Mouse (Mus musculus) thymus, adult 2 months (tissue): ENCODE data around the gene Hus1b. TPM values are rescaled to one million over a fixed set of nuclear protein-coding genes. Genes with fewer than 3 reads are reported as not detected.

ENCODE experiments used
- DNase-seq: peaks from one replicate; pipeline ENCODE4 v3.0.0; 2021
- H3K27ac ChIP-seq: fragments of 200-500 bp; 2 replicates; pipeline ENCODE4 v1.5.1; 2012; ENCODE audit warnings: low read length, control low read depth; ENCODE audit not compliant: control insufficient read depth, insufficient read depth
- H3K27me3 ChIP-seq: fragments of 200-500 bp; 2 replicates; pipeline ENCODE4 v1.6.1; 2012; ENCODE audit warnings: mild to moderate bottlenecking, low read length, moderate library complexity, mixed read lengths; ENCODE audit not compliant: control insufficient read depth, insufficient read depth
- H3K36me3 ChIP-seq: fragments of 200-500 bp; 2 replicates; pipeline ENCODE4 v1.6.1; 2012; ENCODE audit warnings: mild to moderate bottlenecking, low read length, moderate library complexity; ENCODE audit not compliant: control insufficient read depth, insufficient read depth
- H3K4me1 ChIP-seq: fragments of 200-500 bp; replicated peaks from 2 replicates; pipeline ENCODE4 v1.6.1; 2012; ENCODE audit warnings: low read length; ENCODE audit not compliant: control insufficient read depth, insufficient read depth
- H3K4me3 ChIP-seq: fragments of 200-500 bp; 2 replicates; pipeline ENCODE4 v1.5.1; 2012; ENCODE audit warnings: mild to moderate bottlenecking, low read length, control low read depth, moderate library complexity; ENCODE audit not compliant: control insufficient read depth, insufficient read depth
- CTCF ChIP-seq: fragments of 200-500 bp; IDR thresholded peaks from 2 replicates; pipeline ENCODE4 v1.5.1; 2012; ENCODE audit warnings: mild to moderate bottlenecking, control low read depth, low read length, moderate library complexity, borderline replicate concordance; ENCODE audit not compliant: control insufficient read depth, poor library complexity, insufficient read depth; ENCODE audit errors: extremely low read depth
- POLR2A ChIP-seq: fragments of 200-500 bp; IDR thresholded peaks from 2 replicates; pipeline ENCODE4 v1.6.1; 2012; ENCODE audit warnings: mild to moderate bottlenecking, low read length, control low read depth, moderate library complexity; ENCODE audit not compliant: control insufficient read depth, poor library complexity, insufficient read depth; ENCODE audit errors: extremely low read depth
- WGBS: fragments of 180-500 bp; shearing (Covaris S2); methylation state at CpG from one replicate; pipeline ENCODE4 v1.1.7; 2018; 5-methylcytosine and 5-hydroxymethylcytosine counted together
- polyA plus RNA-seq: library from polyadenylated mRNA; depleted of rRNA; stranded (reverse); fragments of >200 nt; gene quantifications from 2 replicates; pipeline ENCODE4 v1.2.3, GENCODE M21; 2012

Gene Hus1b
- polyA plus RNA-seq, 1 experiment: 1.1 TPM

DNA sequence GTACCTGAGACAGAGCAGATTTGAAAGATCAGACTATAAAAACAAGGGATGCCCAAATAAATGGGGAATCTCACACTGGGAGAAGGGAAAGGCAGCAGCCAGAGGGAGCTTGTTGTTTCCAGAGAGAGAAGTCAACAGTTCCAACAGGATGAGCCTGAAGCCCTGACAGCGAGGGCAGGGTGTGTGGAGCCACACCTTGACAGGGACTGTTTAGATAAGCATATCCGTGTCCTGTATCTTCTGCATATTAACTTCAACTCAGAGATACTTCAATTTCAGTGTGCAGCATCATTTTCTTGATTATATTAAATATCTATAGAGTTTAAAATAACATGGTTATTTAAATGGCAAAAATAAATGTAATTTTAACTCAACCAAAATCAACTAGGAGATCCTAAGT is 13.2 kb upstream of the Hus1b start:
- TF ChIP-seq CTCF (no peak), POLR2A (no peak)
- WGBS: 97% methylated on average over 2 of the region's 2 CpGs
- no peak for DNase-seq
- Histone ChIP-seq H3K4me3 (no peak overlapping the region), H3K27ac (no peak overlapping the region), H3K36me3 (peaks cover 10% of the 10 kb centered on the region), H3K27me3 (no peaks in the 10 kb centered on the region), H3K4me1 (no peaks in the 10 kb centered on the region)

DNA sequence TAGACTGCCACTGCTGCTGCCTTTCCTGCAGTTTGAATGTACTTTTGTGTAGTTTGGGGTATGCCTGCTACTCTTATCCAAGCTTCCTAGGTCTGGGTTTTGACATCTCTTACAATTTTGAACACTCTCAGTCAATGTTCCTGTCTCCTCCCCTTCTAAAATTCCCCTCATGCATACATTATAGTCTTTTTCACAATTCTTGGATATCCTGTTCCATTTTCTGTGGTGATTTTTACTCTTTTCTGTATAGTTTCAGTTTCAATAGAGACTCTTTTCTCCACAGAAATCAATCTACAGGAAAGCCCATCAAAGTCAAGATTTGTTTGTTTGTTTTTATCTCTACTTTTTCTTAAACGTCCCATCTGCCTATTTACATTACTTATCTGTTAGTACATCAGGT is 6.0 kb upstream of the Hus1b start:
- no peaks in the 10 kb centered on the region for H3K27me3 ChIP-seq
- no peak overlapping the region for H3K4me3 ChIP-seq
- TF ChIP-seq CTCF (no peak), POLR2A (no peak)
- no peaks in the 10 kb centered on the region for H3K36me3 ChIP-seq
- 67% methylated on average over 1 of the region's 1 CpGs for WGBS
- no peak overlapping the region for H3K27ac ChIP-seq
- DNase-seq: no peak
- no peaks in the 10 kb centered on the region for H3K4me1 ChIP-seq

DNA sequence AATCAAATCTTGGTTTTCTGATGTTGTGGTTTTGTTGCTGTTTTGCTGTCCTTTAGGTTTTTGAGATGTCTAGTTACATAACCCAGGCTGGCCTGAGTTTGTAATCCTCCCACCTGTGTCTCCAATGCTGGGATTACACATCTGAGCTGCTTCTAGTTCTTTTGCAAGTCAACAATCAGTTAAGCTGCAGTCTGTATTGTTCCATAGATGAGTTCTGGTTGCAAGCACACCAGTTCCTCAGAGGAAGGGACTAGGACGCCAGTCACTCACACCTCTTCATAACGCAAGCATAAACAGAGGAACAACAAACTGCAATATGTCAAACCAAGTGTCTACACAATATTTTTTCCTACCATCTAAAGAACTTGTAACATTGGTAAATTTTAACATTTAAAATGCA is 4.5 kb upstream of the Hus1b start:
- no peaks in the 10 kb centered on the region for H3K36me3 ChIP-seq
- over 99% methylated on average over 2 of the region's 2 CpGs for WGBS

DNA sequence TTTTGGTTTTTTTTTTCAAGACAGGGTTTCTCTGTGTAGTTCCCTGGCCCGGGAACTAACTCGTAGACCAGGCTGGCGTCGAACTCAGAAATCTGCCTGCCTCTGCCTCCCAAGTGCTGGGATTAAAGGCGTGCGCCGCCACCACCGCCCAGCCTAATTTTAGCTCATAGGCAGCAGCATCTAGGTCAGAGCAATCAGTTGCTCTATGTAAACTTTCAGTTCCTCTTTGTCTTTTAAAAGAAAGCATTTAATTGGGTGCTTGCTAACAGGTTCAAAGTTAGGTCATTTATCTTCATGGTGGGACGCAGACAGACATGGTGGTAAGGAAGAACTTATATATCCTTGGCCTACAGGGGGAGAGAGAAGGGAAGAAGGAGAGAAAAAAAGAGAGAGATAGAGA is 1.6 kb upstream of the Hus1b start:
- Histone ChIP-seq H3K27ac (no peak overlapping the region), H3K4me1 (no peaks in the 10 kb centered on the region), H3K36me3 (no peaks in the 10 kb centered on the region), H3K27me3 (no peaks in the 10 kb centered on the region), H3K4me3 (no peak overlapping the region)
- TF ChIP-seq CTCF (no peak), POLR2A (no peak)
- WGBS: 96% methylated on average over 9 of the region's 9 CpGs
- DNase-seq: no peak

More for the DNA sequence above, 4.5 kb upstream of the Hus1b start:
- Histone ChIP-seq H3K4me3 (no peak overlapping the region), H3K27me3 (no peaks in the 10 kb centered on the region), H3K27ac (no peak overlapping the region), H3K4me1 (no peaks in the 10 kb centered on the region)
- TF ChIP-seq CTCF (no peak), POLR2A (no peak)
- no peak for DNase-seq

DNA sequence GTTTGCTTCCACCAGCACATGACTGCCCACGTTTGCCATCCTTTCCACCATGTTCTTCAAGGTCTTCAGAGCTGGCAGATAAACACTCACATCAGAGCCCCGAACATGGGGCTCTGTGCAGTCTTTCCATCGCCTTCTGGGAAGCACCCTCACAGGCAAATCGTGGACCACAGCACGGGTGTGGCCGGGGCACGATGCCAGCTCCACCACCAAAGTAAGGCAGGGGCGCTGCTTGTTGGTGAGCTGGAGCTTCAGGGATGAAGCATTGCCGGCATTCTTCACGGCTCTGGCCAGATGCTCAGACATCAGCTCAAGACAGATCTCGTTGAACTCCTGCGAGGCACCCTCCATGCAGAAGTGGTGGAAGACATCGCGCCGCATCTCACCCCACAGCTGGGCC is 430 bp downstream of the Hus1b start:
- DNase-seq: no peak
- Histone ChIP-seq H3K4me3 (no peak overlapping the region), H3K27me3 (no peaks in the 10 kb centered on the region), H3K36me3 (no peaks in the 10 kb centered on the region), H3K27ac (no peak overlapping the region), H3K4me1 (no peaks in the 10 kb centered on the region)
- TF ChIP-seq CTCF: no peak
- no peak for TF ChIP-seq POLR2A
- 96% methylated on average over 15 of the region's 15 CpGs for WGBS

DNA sequence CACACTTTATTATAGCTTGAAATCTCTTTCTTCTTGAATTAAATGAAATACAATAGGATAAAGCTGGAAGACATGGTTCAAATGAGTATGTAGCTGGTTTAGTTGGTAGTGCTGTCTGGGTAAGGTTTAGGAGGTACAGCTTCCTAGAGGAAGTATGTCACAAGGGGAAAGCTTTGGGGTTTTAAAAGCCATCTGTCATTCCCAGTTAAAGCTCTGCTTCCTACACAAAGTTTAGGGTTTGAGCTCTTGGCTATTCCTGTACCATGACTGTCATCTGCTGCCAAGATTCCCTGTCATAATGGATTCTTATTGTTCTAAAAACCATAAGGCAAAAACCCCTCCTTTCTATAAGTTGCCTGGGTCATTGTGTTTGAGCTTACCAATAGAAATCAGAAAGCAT is 1.8 kb downstream of the Hus1b start:
- Histone ChIP-seq H3K27ac (no peak overlapping the region), H3K4me3 (no peak overlapping the region), H3K27me3 (no peaks in the 10 kb centered on the region), H3K36me3 (no peaks in the 10 kb centered on the region), H3K4me1 (no peaks in the 10 kb centered on the region)
- no peak for TF ChIP-seq POLR2A
- no peak for TF ChIP-seq CTCF
- no peak for DNase-seq

DNA sequence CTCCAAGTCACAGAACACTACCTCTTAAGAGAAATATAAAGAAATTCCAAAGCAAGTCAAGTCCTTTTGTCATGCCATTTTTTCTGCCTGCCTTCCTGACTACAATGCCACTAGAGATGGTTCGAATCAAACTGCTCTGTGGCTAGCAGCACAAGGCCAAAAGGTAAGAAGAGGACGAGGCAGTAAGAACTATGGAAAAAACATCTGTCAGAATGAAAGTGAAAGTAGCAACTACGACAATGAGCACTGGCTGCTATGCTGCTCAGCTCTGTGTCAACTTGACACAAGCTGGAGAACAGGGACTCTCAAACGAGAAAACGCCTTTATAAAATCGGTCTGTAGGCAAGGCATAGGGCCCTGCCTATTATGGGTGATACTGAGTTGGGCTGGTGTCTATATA is 14.6 kb downstream of the Hus1b start:
- Histone ChIP-seq H3K27ac (no peak overlapping the region; the same call in 1 of the 2 replicates), H3K27me3 (no peaks in the 10 kb centered on the region), H3K36me3 (peaks cover 14% of the 10 kb centered on the region), H3K4me1 (no peaks in the 10 kb centered on the region; the same call in 1 of the 2 replicates), H3K4me3 (no peak overlapping the region)
- DNase-seq: no peak
- TF ChIP-seq CTCF: no peak
- no peak for TF ChIP-seq POLR2A
- WGBS: 43% methylated on average over 6 of the region's 6 CpGs
